Mouse (Mus musculus) limb, embryonic 13.5 days (tissue): ENCODE measurements around the gene Phf24. TPM values are rescaled to one million over a fixed set of nuclear protein-coding genes. Genes with fewer than 3 reads are reported as not detected.
"Not testable (repeated sequence)": the region's sequence is repeated elsewhere in the genome, so short reads cannot be mapped to it uniquely, and the experiment has no call there.

Experiments used
- ATAC-seq: fragments of 200-750 bp; cut with Nextera tagmentation; 2 replicates; pipeline ENCODE4 v1.8.0; 2017; ENCODE audit warnings: low read depth, moderate number of reproducible peaks, moderate TSS enrichment; ENCODE audit not compliant: low FRiP score
- H3K27ac ChIP-seq: fragments of 300-500 bp; sonication (generic); 2 replicates; pipeline ENCODE4 v1.5.1; 2015; ENCODE audit warnings: inconsistent platforms, mild to moderate bottlenecking, moderate library complexity
- H3K27me3 ChIP-seq: fragments of 300-500 bp; sonication (generic); 2 replicates; pipeline ENCODE4 v1.6.1; 2015; ENCODE audit warnings: mild to moderate bottlenecking, inconsistent platforms
- H3K36me3 ChIP-seq: fragments of 300-500 bp; sonication (generic); 2 replicates; pipeline ENCODE4 v1.6.1; 2015; ENCODE audit warnings: inconsistent platforms, mild to moderate bottlenecking, moderate library complexity
- H3K4me1 ChIP-seq: fragments of 300-500 bp; sonication (generic); 2 replicates; pipeline ENCODE4 v1.6.1; 2015; ENCODE audit warnings: inconsistent platforms
- H3K4me2 ChIP-seq: fragments of 300-500 bp; sonication (generic); replicated peaks from 2 replicates; pipeline ENCODE4 v1.6.1; 2015; ENCODE audit warnings: inconsistent platforms, mild to moderate bottlenecking, moderate library complexity
- H3K4me3 ChIP-seq: fragments of 300-500 bp; sonication (generic); 2 replicates; pipeline ENCODE4 v1.5.1; 2015; ENCODE audit warnings: moderate library complexity, mild to moderate bottlenecking, inconsistent platforms
- H3K9ac ChIP-seq: fragments of 300-500 bp; sonication (generic); 2 replicates; pipeline ENCODE4 v1.6.1; 2015; ENCODE audit warnings: mild to moderate bottlenecking, inconsistent platforms
- H3K9me3 ChIP-seq: fragments of 300-500 bp; sonication (generic); 2 replicates; pipeline ENCODE4 v1.6.1; 2016; ENCODE audit warnings: inconsistent platforms
- WGBS: fragments of 180-500 bp; shearing (Covaris S2); methylation state at CpG from one replicate; pipeline ENCODE4 v1.1.7; 2015; 5-methylcytosine and 5-hydroxymethylcytosine counted together
- polyA plus RNA-seq: library from polyadenylated mRNA; unstranded; fragments of >200 nt; fragmentation: Nextera tagmentation; extraction: Ambion mirVana; gene quantifications from 2 replicates; pipeline ENCODE4 v1.2.1, GENCODE M21; 2015

The Phf24 gene
- polyA plus RNA-seq, 1 experiment from 2014 or later = 0.94 TPM

GRCm38 (mm10) chr4:42969304-42969703, 52.8 kb downstream of the Phf24 start, which contains the start of gene 1700022I11Rik:
1700022I11Rik (plus strand) TSS chr4:42969604.
- WGBS = 85% methylated on average over 4 of the region's 4 CpGs
- Histone ChIP-seq H3K4me3 (no peak within 1 kb of the TSS), H3K27ac (no peak within 1 kb of the TSS), H3K27me3 (no peaks in the 10 kb centered on the region), H3K4me2 (no peak within 1 kb of the TSS), H3K9me3 (no peaks in the 10 kb centered on the region), H3K9ac (no peak within 1 kb of the TSS), H3K4me1 (peaks cover 4% of the 10 kb centered on the region; the same call in 1 of the 2 replicates), H3K36me3 (no peaks in the 10 kb centered on the region)
- no peak for ATAC-seq

- ATAC-seq = no peak
- Histone ChIP-seq H3K27ac (no peak overlapping the region), H3K9me3 (no peaks in the 10 kb centered on the region), H3K27me3 (no peaks in the 10 kb centered on the region), H3K4me3 (no peak overlapping the region), H3K4me2 (no peak overlapping the region), H3K4me1 (no peaks in the 10 kb centered on the region), H3K9ac (no peak overlapping the region), H3K36me3 (peaks cover 7% of the 10 kb centered on the region)
- 56% methylated on average over 4 of the region's 4 CpGs for WGBS
Observed at GRCm38 (mm10) chr4:42972952-42973351, 56.5 kb downstream of the Phf24 start.

- H3K27ac ChIP-seq = no peak overlapping the region
- no peak for ATAC-seq
- no peaks in the 10 kb centered on the region for H3K27me3 ChIP-seq
- no peaks in the 10 kb centered on the region for H3K9me3 ChIP-seq
- WGBS = 79% methylated on average over 5 of the region's 5 CpGs
- H3K9ac ChIP-seq = no peak overlapping the region
- H3K4me2 ChIP-seq = no peak overlapping the region
- no peaks in the 10 kb centered on the region for H3K4me1 ChIP-seq
- peaks cover 14% of the 10 kb centered on the region for H3K36me3 ChIP-seq
- no peak overlapping the region for H3K4me3 ChIP-seq
Observed at GRCm38 (mm10) chr4:42973868-42974267, 57.4 kb downstream of the Phf24 start.

GRCm38 (mm10) chr4:42978062-42978461, 61.6 kb downstream of the Phf24 start:
- H3K4me3 ChIP-seq = no peak overlapping the region
- no peak for ATAC-seq
- no peaks in the 10 kb centered on the region for H3K4me1 ChIP-seq
- peaks cover 55% of the 10 kb centered on the region for H3K36me3 ChIP-seq
- no peak overlapping the region for H3K27ac ChIP-seq
- no peaks in the 10 kb centered on the region for H3K27me3 ChIP-seq
- 91% methylated on average over 4 of the region's 4 CpGs for WGBS
- no peak overlapping the region for H3K9ac ChIP-seq
- no peaks in the 10 kb centered on the region for H3K9me3 ChIP-seq
- H3K4me2 ChIP-seq = no peak overlapping the region

DNA sequence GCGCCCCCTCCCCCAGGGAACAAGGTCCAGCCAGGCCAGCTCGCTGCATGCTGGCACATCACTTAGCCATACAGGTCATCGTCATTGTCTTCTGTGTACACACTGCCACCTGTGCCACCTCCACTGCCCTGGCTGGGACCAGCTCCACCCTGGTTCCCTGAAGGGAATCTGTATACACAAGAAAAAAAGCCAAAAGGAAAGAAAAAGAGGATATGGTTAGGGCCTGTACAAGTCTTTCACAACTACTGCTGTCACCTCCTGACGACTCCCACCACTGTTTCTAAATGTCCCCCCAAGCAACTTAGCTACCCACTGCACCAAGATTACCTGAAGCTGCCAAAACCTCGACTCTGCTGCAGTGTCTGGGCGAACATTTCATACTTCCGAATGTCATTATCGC, 64.0 kb downstream of the Phf24 start:
- ATAC-seq, H3K4me2 ChIP-seq, H3K27ac ChIP-seq, H3K4me1 ChIP-seq, H3K27me3 ChIP-seq, H3K9ac ChIP-seq, H3K4me3 ChIP-seq, H3K9me3 ChIP-seq: not testable (repeated sequence)
- H3K36me3 ChIP-seq = peaks cover 75% of the 10 kb centered on the region
- WGBS = 96% methylated on average over 8 of the region's 8 CpGs

GRCm38 (mm10) chr4:42988296-42988695, 71.8 kb downstream of the Phf24 start:
- Histone ChIP-seq H3K9ac (no peak overlapping the region), H3K4me2 (no peak overlapping the region), H3K27ac (no peak overlapping the region), H3K36me3 (peaks cover 97% of the 10 kb centered on the region), H3K4me1 (no peaks in the 10 kb centered on the region), H3K27me3 (no peaks in the 10 kb centered on the region), H3K4me3 (no peak overlapping the region), H3K9me3 (no peaks in the 10 kb centered on the region)
- ATAC-seq = no peak
- WGBS = 77% methylated on average over 1 of the region's 1 CpGs

Other genes starting within 250 kb of the Phf24 start
- gene 4930578G10Rik, start 181.1 kb upstream of the Phf24 start, polyA plus RNA-seq = not detected in 2 replicates
- gene Ccl19, start 160.1 kb upstream of the Phf24 start, polyA plus RNA-seq = not detected in 2 replicates
- 21.6 and 28.1 TPM in 2 replicates for gene Ccl21a, start 142.7 kb upstream of the Phf24 start, polyA plus RNA-seq
- 0.05 TPM in 1 of 2 replicates, not detected in the other for gene Fam205a1, start 62.8 kb upstream of the Phf24 start, polyA plus RNA-seq
- 0.06 TPM in 1 of 2 replicates, not detected in the other for gene Gm12394, start 59.9 kb upstream of the Phf24 start, polyA plus RNA-seq
- 0.31 TPM in 1 of 2 replicates, not detected in the other for gene Fam205c, start 42.4 kb upstream of the Phf24 start, polyA plus RNA-seq
- gene Dnajb5, start 33.2 kb downstream of the Phf24 start, polyA plus RNA-seq = 8.9 and 9.0 TPM in 2 replicates
- 0.78 and 1.1 TPM in 2 replicates for gene 1700022I11Rik, start 52.9 kb downstream of the Phf24 start, polyA plus RNA-seq
- 598 and 608 TPM in 2 replicates for gene Vcp, start 83.8 kb downstream of the Phf24 start, polyA plus RNA-seq
- gene Fancg, start 93.8 kb downstream of the Phf24 start, polyA plus RNA-seq = 19.5 and 20.7 TPM in 2 replicates
- gene Pigo, start 109.2 kb downstream of the Phf24 start, polyA plus RNA-seq = 25.7 and 26.0 TPM in 2 replicates
- 343 and 345 TPM in 2 replicates for gene Stoml2, start 115.0 kb downstream of the Phf24 start, polyA plus RNA-seq
- 13.7 and 14.7 TPM in 2 replicates for gene Fam214b, start 129.6 kb downstream of the Phf24 start, polyA plus RNA-seq
- 2.5 and 2.7 TPM in 2 replicates for gene Unc13b, start 142.3 kb downstream of the Phf24 start, polyA plus RNA-seq